In genomic region chr12:112620354-112621061, GRCm38 (mm10) we compare ENCODE assay signal across 8 mouse cellular contexts. TPM values are rescaled to one million over a fixed set of nuclear protein-coding genes. Genes with fewer than 3 reads are reported as not detected.
A peak's percentile ranks its signal among the peaks of the same experiment; 100 is the strongest.
DNase-seq lines count a peak whose midpoint lies in the region; ATAC-seq lines count a peak whose summit lies in the region.

No protein-coding gene starts in this region.

- no peaks in the 10 kb centered on the region for H3K36me3 ChIP-seq in kidney, embryonic 14.5 days (ENCODE audit: control insufficient read depth, insufficient read depth, low read length)
- no peaks in the 10 kb centered on the region for H3K36me3 ChIP-seq in hindbrain, embryonic 13.5 days
- H3K36me3 ChIP-seq in midbrain, embryonic 16.5 days (ENCODE audit: control insufficient read depth, insufficient read depth, low read length) = no peaks in the 10 kb centered on the region

- H3K9ac ChIP-seq in kidney, embryonic 14.5 days (ENCODE audit: low read depth, low read length) = peak overlapping the region; percentile 59; the same call in 1 of the 2 replicates
- peak overlapping the region; percentile 74 for H3K9ac ChIP-seq in hindbrain, embryonic 13.5 days
- H3K9ac ChIP-seq in midbrain, embryonic 16.5 days (ENCODE audit: low read depth, low read length) = peak overlapping the region; percentile 65

- ATAC-seq in kidney, embryonic 14.5 days (ENCODE audit: low FRiP score, low TSS enrichment) = peak; percentile 22; the same call in 1 of the 2 replicates
- ATAC-seq in hindbrain, embryonic 13.5 days (ENCODE audit: low FRiP score) = no peak
- 0 out of 2 replicates have a peak, but pooled peaks have one; percentile 9 for ATAC-seq in midbrain, embryonic 16.5 days

- H3K27me3 ChIP-seq in kidney, embryonic 14.5 days (ENCODE audit: control insufficient read depth, insufficient read depth, low read length) = peaks cover 4% of the 10 kb centered on the region; the same call in 1 of the 2 replicates
- peaks cover 44% of the 10 kb centered on the region for H3K27me3 ChIP-seq in hindbrain, embryonic 13.5 days
- peaks cover 11% of the 10 kb centered on the region for H3K27me3 ChIP-seq in midbrain, embryonic 16.5 days (ENCODE audit: control insufficient read depth, insufficient read depth, low read depth, low read length)

- no peaks in the 10 kb centered on the region for H3K9me3 ChIP-seq in kidney, embryonic 14.5 days (ENCODE audit: control insufficient read depth, low read length)
- H3K9me3 ChIP-seq in hindbrain, embryonic 13.5 days = no peaks in the 10 kb centered on the region; the same call in 1 of the 2 replicates
- H3K9me3 ChIP-seq in midbrain, embryonic 16.5 days (replicated peaks; ENCODE audit: control insufficient read depth, low read length, poor library complexity, severe bottlenecking) = no peaks in the 10 kb centered on the region

- 11% methylated on average over 16 of the region's 16 CpGs for WGBS in kidney, embryonic 14.5 days
- 11% methylated on average over 16 of the region's 16 CpGs for WGBS in hindbrain, embryonic 13.5 days
- 15% methylated on average over 16 of the region's 16 CpGs for WGBS in midbrain, embryonic 16.5 days

- H3K4me3 ChIP-seq in kidney, embryonic 14.5 days (ENCODE audit: low read length) = peak overlapping the region; percentile 47
- H3K4me3 ChIP-seq in hindbrain, embryonic 13.5 days = peak overlapping the region; percentile 49
- peak overlapping the region; percentile 55 for H3K4me3 ChIP-seq in midbrain, embryonic 16.5 days (ENCODE audit: low read depth, low read length)

- peak overlapping the region; percentile 93 for H3K4me2 ChIP-seq in kidney, embryonic 14.5 days (replicated peaks; ENCODE audit: low read depth, low read length)
- peak overlapping the region; percentile 79 for H3K4me2 ChIP-seq in hindbrain, embryonic 13.5 days
- peak overlapping the region; percentile 87 for H3K4me2 ChIP-seq in midbrain, embryonic 16.5 days (ENCODE audit: low read length)

- peaks cover 27% of the 10 kb centered on the region for H3K4me1 ChIP-seq in kidney, embryonic 14.5 days (ENCODE audit: control insufficient read depth, insufficient read depth, low read length)
- peaks cover 21% of the 10 kb centered on the region for H3K4me1 ChIP-seq in hindbrain, embryonic 13.5 days (replicated peaks)
- peaks cover 9% of the 10 kb centered on the region; the same call in 1 of the 2 replicates for H3K4me1 ChIP-seq in midbrain, embryonic 16.5 days (ENCODE audit: control insufficient read depth, insufficient read depth, low read length)

- no peak overlapping the region for H3K27ac ChIP-seq in kidney, embryonic 14.5 days (ENCODE audit: low read depth, low read length)
- no peak overlapping the region for H3K27ac ChIP-seq in hindbrain, embryonic 13.5 days
- no peak overlapping the region for H3K27ac ChIP-seq in midbrain, embryonic 16.5 days (ENCODE audit: low read length)

- intact Hi-C loops in left cerebral cortex, postnatal 4 days (cut with DNase I) = loop anchor here (5.0 kb wide), 1 partner anchor 68 kb away; no protein-coding TSS in a partner anchor
- intact Hi-C loops in left cerebral cortex, postnatal 36 days (cut with DNase I) = loop anchor here (2.0 kb wide), 1 partner anchor 68 kb away; no protein-coding TSS in a partner anchor

- no peak for DNase-seq in kidney, postnatal 4 days
- DNase-seq in brain, adult 2 months (ENCODE audit: low read depth, low spot score) = peak; percentile 67
- DNase-seq in left cerebral cortex, postnatal 4 days = no peak
- DNase-seq in left cerebral cortex, postnatal 36 days (ENCODE audit: low spot score in 2 of 2) = no peak
- no peak for DNase-seq in kidney, postnatal 25 days

RNA-seq across cellular contexts. Expression of gene Adssl1, which starts 0.7 kb away (rescaled TPM):
- 8.0 and 9.3 TPM in 2 replicates for polyA plus RNA-seq in kidney, embryonic 14.5 days (2014; fragmentation: Nextera tagmentation; extraction: Ambion mirVana)
- polyA plus RNA-seq in hindbrain, embryonic 13.5 days (2015; fragmentation: Nextera tagmentation; extraction: Ambion mirVana) = 3.1 and 3.2 TPM in 2 replicates
- polyA plus RNA-seq in midbrain, embryonic 16.5 days (2015; fragmentation: Nextera tagmentation; extraction: Ambion mirVana) = 4.0 and 4.2 TPM in 2 replicates
- 1 to 10 TPM; 1.5 to 1.7 TPM for total RNA-seq in left cerebral cortex, postnatal 4 days (2021)
- 10 to 100 TPM; 14.3 to 25.8 TPM for total RNA-seq in left cerebral cortex, postnatal 36 days (2021)

RNA-seq across cellular contexts. Expression of gene Siva1, which starts 24.0 kb away (rescaled TPM):
- polyA plus RNA-seq in kidney, embryonic 14.5 days (2014; fragmentation: Nextera tagmentation; extraction: Ambion mirVana) = 314 and 362 TPM in 2 replicates
- polyA plus RNA-seq in hindbrain, embryonic 13.5 days (2015; fragmentation: Nextera tagmentation; extraction: Ambion mirVana) = 62.6 and 63.8 TPM in 2 replicates
- 41.7 and 44.1 TPM in 2 replicates for polyA plus RNA-seq in midbrain, embryonic 16.5 days (2015; fragmentation: Nextera tagmentation; extraction: Ambion mirVana)
- 10 to 100 TPM; 25.3 to 25.9 TPM for total RNA-seq in left cerebral cortex, postnatal 4 days (2021)
- 10 to 100 TPM; 17.8 to 23.0 TPM for total RNA-seq in left cerebral cortex, postnatal 36 days (2021)

RNA-seq across cellular contexts. Expression of gene Inf2, which starts 31.9 kb away (rescaled TPM):
- polyA plus RNA-seq in kidney, embryonic 14.5 days (2014; fragmentation: Nextera tagmentation; extraction: Ambion mirVana) = 4.7 and 5.8 TPM in 2 replicates
- 1.1 and 1.6 TPM in 2 replicates for polyA plus RNA-seq in hindbrain, embryonic 13.5 days (2015; fragmentation: Nextera tagmentation; extraction: Ambion mirVana)
- 0.53 and 0.67 TPM in 2 replicates for polyA plus RNA-seq in midbrain, embryonic 16.5 days (2015; fragmentation: Nextera tagmentation; extraction: Ambion mirVana)
- 10 to 100 TPM; 24.7 to 26.7 TPM for total RNA-seq in left cerebral cortex, postnatal 4 days (2021)
- total RNA-seq in left cerebral cortex, postnatal 36 days (2021) = 100 to 1,000 TPM; 128 to 143 TPM

RNA-seq across cellular contexts. Expression of gene Akt1, which starts 54.2 kb away (rescaled TPM):
- 50.8 and 58.5 TPM in 2 replicates for polyA plus RNA-seq in kidney, embryonic 14.5 days (2014; fragmentation: Nextera tagmentation; extraction: Ambion mirVana)
- 60.8 and 64.5 TPM in 2 replicates for polyA plus RNA-seq in hindbrain, embryonic 13.5 days (2015; fragmentation: Nextera tagmentation; extraction: Ambion mirVana)
- polyA plus RNA-seq in midbrain, embryonic 16.5 days (2015; fragmentation: Nextera tagmentation; extraction: Ambion mirVana) = 58.7 and 60.4 TPM in 2 replicates
- 100 to 1,000 TPM; 279 to 286 TPM for total RNA-seq in left cerebral cortex, postnatal 4 days (2021)
- 100 to 1,000 TPM; 143 to 162 TPM for total RNA-seq in left cerebral cortex, postnatal 36 days (2021)

RNA-seq across cellular contexts. Expression of gene Zbtb42, which starts 58.1 kb away (rescaled TPM):
- polyA plus RNA-seq in kidney, embryonic 14.5 days (2014; fragmentation: Nextera tagmentation; extraction: Ambion mirVana) = 3.8 and 5.7 TPM in 2 replicates
- polyA plus RNA-seq in hindbrain, embryonic 13.5 days (2015; fragmentation: Nextera tagmentation; extraction: Ambion mirVana) = 3.6 and 4.6 TPM in 2 replicates
- 0.73 and 1.2 TPM in 2 replicates for polyA plus RNA-seq in midbrain, embryonic 16.5 days (2015; fragmentation: Nextera tagmentation; extraction: Ambion mirVana)
- total RNA-seq in left cerebral cortex, postnatal 4 days (2021) = 1 to 10 TPM in 1 of 2 experiments, under 1 TPM in 1; 0.62 to 1.9 TPM
- total RNA-seq in left cerebral cortex, postnatal 36 days (2021) = under 1 TPM; 0.70 to 0.81 TPM
